Mouse (Mus musculus) hindbrain, postnatal 0 days (tissue): ENCODE data around the gene Fgr. TPM values are rescaled to one million over a fixed set of nuclear protein-coding genes. Genes with fewer than 3 reads are reported as not detected.
"Not testable (repeated sequence)": the region's sequence is repeated elsewhere in the genome, so short reads cannot be mapped to it uniquely, and the experiment has no call there.

ENCODE experiments used
- ATAC-seq: fragments of 200-750 bp; cut with Nextera tagmentation; 2 replicates; pipeline ENCODE4 v1.8.0; 2017; ENCODE audit warnings: mild to moderate bottlenecking, moderate TSS enrichment, moderate library complexity
- DNase-seq: peaks from one replicate; pipeline ENCODE4 v3.0.0-alpha.2; 2015; ENCODE audit warnings: low spot score
- H3K27ac ChIP-seq: fragments of 300-500 bp; sonication (generic); 2 replicates; pipeline ENCODE4 v1.5.1; 2014; ENCODE audit warnings: mild to moderate bottlenecking
- H3K27me3 ChIP-seq: fragments of 300-500 bp; sonication (generic); 2 replicates; pipeline ENCODE4 v1.6.1; 2014; ENCODE audit warnings: low read length, mixed read lengths; ENCODE audit not compliant: insufficient read depth
- H3K36me3 ChIP-seq: fragments of 300-500 bp; sonication (generic); 2 replicates; pipeline ENCODE4 v1.6.1; 2014; ENCODE audit warnings: low read length, mixed read lengths; ENCODE audit not compliant: insufficient read depth
- H3K4me1 ChIP-seq: fragments of 300-500 bp; sonication (generic); 2 replicates; pipeline ENCODE4 v1.6.1; 2014; ENCODE audit warnings: antibody characterized with exemption, low read length, mixed read lengths; ENCODE audit not compliant: insufficient read depth
- H3K4me2 ChIP-seq: fragments of 300-500 bp; sonication (generic); 2 replicates; pipeline ENCODE4 v1.6.1; 2014; ENCODE audit warnings: low read depth, mild to moderate bottlenecking, low read length, moderate library complexity, mixed read lengths
- H3K4me3 ChIP-seq: fragments of 300-500 bp; sonication (generic); 2 replicates; pipeline ENCODE4 v1.5.1; 2014; ENCODE audit warnings: low read length
- H3K9ac ChIP-seq: fragments of 300-500 bp; sonication (generic); replicated peaks from 2 replicates; pipeline ENCODE4 v1.6.1; 2014; ENCODE audit warnings: mild to moderate bottlenecking, low read length, moderate library complexity, mixed read lengths
- H3K9me3 ChIP-seq: fragments of 300-500 bp; sonication (generic); 2 replicates; pipeline ENCODE4 v1.6.1; 2016; ENCODE audit warnings: low read length, mixed read lengths
- CTCF ChIP-seq: IDR thresholded peaks from 2 replicates; pipeline ENCODE4 v1.5.1; 2016; ENCODE audit warnings: antibody characterized with exemption, control low read depth, low read depth
- WGBS: fragments of 180-500 bp; shearing (Covaris S2); extraction: QIAGEN DNeasy Blood & Tissue Kit; methylation state at CpG from one replicate; pipeline ENCODE4 v1.1.7; 2014; 5-methylcytosine and 5-hydroxymethylcytosine counted together
- polyA plus RNA-seq: library from polyadenylated mRNA; unstranded; fragments of >200 nt; fragmentation: Nextera tagmentation; extraction: Ambion mirVana; gene quantifications from 2 replicates; pipeline ENCODE4 v1.2.1, GENCODE M21; 2015
- total RNA-seq: library from RNA; depleted of rRNA; stranded (reverse); fragments of >200 nt; gene quantifications from 2 replicates; pipeline ENCODE4 v1.2.3, GENCODE M21; 2014; rRNA removed

Fgr gene
- 0.07 and 0.73 TPM in 2 replicates for total RNA-seq
- 0.19 and 0.39 TPM in 2 replicates for polyA plus RNA-seq

- DNase-seq (no peak), ATAC-seq (no peak)
- H3K36me3 ChIP-seq, result no peaks in the 10 kb centered on the region
- H3K27ac ChIP-seq, result peak within 1 kb of the TSS; percentile 26; the same call in 1 of the 2 replicates
- peaks cover 19% of the 10 kb centered on the region for H3K4me1 ChIP-seq
- WGBS, result 14% methylated on average over 21 of the region's 21 CpGs
- no peak within 1 kb of the TSS for H3K9ac ChIP-seq
- H3K4me2 ChIP-seq, result peak within 1 kb of the TSS; percentile 47
- TF ChIP-seq CTCF, result no peak
- H3K9me3 ChIP-seq, result no peaks in the 10 kb centered on the region
- no peak within 1 kb of the TSS for H3K4me3 ChIP-seq
- no peaks in the 10 kb centered on the region for H3K27me3 ChIP-seq
Measured at GRCm38 (mm10) chr4:132973814-132974398, at the start of gene Fgr. Fgr (plus strand) TSS chr4:132974095.

GRCm38 (mm10) chr4:132926520-132926919 lies 47.4 kb upstream of the Fgr start:
- DNase-seq, H3K4me2 ChIP-seq, H3K4me1 ChIP-seq, ATAC-seq, H3K4me3 ChIP-seq, H3K9me3 ChIP-seq, H3K27me3 ChIP-seq, H3K27ac ChIP-seq, H3K36me3 ChIP-seq, H3K9ac ChIP-seq: not testable (repeated sequence)
- WGBS, result 63% methylated on average over 2 of the region's 2 CpGs

GRCm38 (mm10) chr4:132930784-132931183 lies 43.1 kb upstream of the Fgr start:
- Histone ChIP-seq H3K27ac (no peak overlapping the region), H3K4me2 (no peak overlapping the region), H3K36me3 (no peaks in the 10 kb centered on the region), H3K9ac (no peak overlapping the region), H3K4me3 (no peak overlapping the region), H3K4me1 (0 out of 2 replicates have a peak, but pooled peaks cover 4% of the 10 kb centered on the region), H3K27me3 (no peaks in the 10 kb centered on the region), H3K9me3 (no peaks in the 10 kb centered on the region)
- ATAC-seq (no peak), DNase-seq (peak; percentile 75)
- peak; percentile 74 for TF ChIP-seq CTCF
- WGBS, result 6% methylated on average over 8 of the region's 8 CpGs

GRCm38 (mm10) chr4:132932752-132933404 lies 41.0 kb upstream of the Fgr start:
- no peak for TF ChIP-seq CTCF
- 87% methylated on average over 4 of the region's 4 CpGs for WGBS

GRCm38 (mm10) chr4:132934639-132935038 lies 39.3 kb upstream of the Fgr start:
- Histone ChIP-seq H3K27me3 (no peaks in the 10 kb centered on the region), H3K4me2 (no peak overlapping the region), H3K4me3 (no peak overlapping the region), H3K9me3 (no peaks in the 10 kb centered on the region), H3K4me1 (peaks cover 9% of the 10 kb centered on the region; the same call in 1 of the 2 replicates), H3K36me3 (no peaks in the 10 kb centered on the region), H3K27ac (peak overlapping the region; percentile 11; the same call in 1 of the 2 replicates), H3K9ac (no peak overlapping the region)
- 16% methylated on average over 7 of the region's 7 CpGs for WGBS
- no peak for TF ChIP-seq CTCF
- ATAC-seq, result no peak
- peak; percentile 45 for DNase-seq

More at GRCm38 (mm10) chr4:132932752-132933404, 41.0 kb upstream of the Fgr start:
- Histone ChIP-seq H3K4me1 (0 out of 2 replicates have a peak, but pooled peaks cover 4% of the 10 kb centered on the region), H3K4me2 (no peak overlapping the region), H3K9ac (no peak overlapping the region), H3K36me3 (no peaks in the 10 kb centered on the region), H3K27ac (no peak overlapping the region), H3K27me3 (no peaks in the 10 kb centered on the region), H3K9me3 (no peaks in the 10 kb centered on the region), H3K4me3 (no peak overlapping the region)
- no peak for ATAC-seq
- no peak for DNase-seq

- Histone ChIP-seq H3K27me3 (no peaks in the 10 kb centered on the region), H3K4me1 (peaks cover 9% of the 10 kb centered on the region; the same call in 1 of the 2 replicates), H3K4me3 (no peak overlapping the region), H3K36me3 (no peaks in the 10 kb centered on the region), H3K27ac (peak overlapping the region; percentile 77), H3K9me3 (no peaks in the 10 kb centered on the region), H3K4me2 (0 out of 2 replicates have a peak overlapping the region, but pooled peaks have one; percentile 6), H3K9ac (no peak overlapping the region)
- WGBS, result 20% methylated on average over 12 of the region's 12 CpGs
- DNase-seq (peak; percentile 81), ATAC-seq (peak; percentile 81)
- TF ChIP-seq CTCF, result no peak
Measured at GRCm38 (mm10) chr4:132938181-132938941, 35.5 kb upstream of the Fgr start.
